Mouse (Mus musculus): ENCODE results near the gene Tnfrsf26. TPM values are rescaled to one million over a fixed set of nuclear protein-coding genes. Genes with fewer than 3 reads are reported as not detected.

Gene Tnfrsf26
- polyA plus RNA-seq, 1 experiment, result 0.22 TPM

GRCm38 (mm10) chr7:143600231-143600740 is 28.2 kb downstream of the Tnfrsf26 start:
- Histone ChIP-seq H3K27me3 (replicated peaks) (peaks cover 7% of the 10 kb centered on the region), H3K4me3 (replicated peaks) (peak overlapping the region; percentile 100), H3K4me1 (peaks cover 63% of the 10 kb centered on the region), H3K36me3 (replicated peaks; ENCODE audit: low read length) (peaks cover 30% of the 10 kb centered on the region), H3K9me3 (no peaks in the 10 kb centered on the region)
- TF ChIP-seq GATA1 (IDR thresholded peaks at IDR 0.05; ENCODE audit: borderline replicate concordance, low read length) (no peak), FLI1 (IDR thresholded peaks at IDR 0.05; ENCODE audit: low read length) (no peak)

- TF ChIP-seq FLI1 (IDR thresholded peaks at IDR 0.05; ENCODE audit: low read length), result peak; percentile 48; the same call in 1 of the 2 replicates
- no peak for TF ChIP-seq GATA1 (IDR thresholded peaks at IDR 0.05; ENCODE audit: borderline replicate concordance, low read length)
- Histone ChIP-seq H3K36me3 (replicated peaks; ENCODE audit: low read length) (peaks cover 37% of the 10 kb centered on the region), H3K4me3 (replicated peaks) (peak within 1 kb of the TSS; percentile 100)
Observed at GRCm38 (mm10) chr7:143599428-143600230, 28.9 kb downstream of the Tnfrsf26 start, which contains the start of gene Cars. Gene Cars (minus strand): TSS chr7:143600090.

GRCm38 (mm10) chr7:143594865-143595264 is 33.7 kb downstream of the Tnfrsf26 start:
- TF ChIP-seq GATA1 (IDR thresholded peaks at IDR 0.05; ENCODE audit: borderline replicate concordance, low read length), result no peak
- TF ChIP-seq FLI1 (IDR thresholded peaks at IDR 0.05; ENCODE audit: low read length), result no peak

More at GRCm38 (mm10) chr7:143599428-143600230, 28.9 kb downstream of the Tnfrsf26 start, which contains the start of gene Cars:
- peaks cover 63% of the 10 kb centered on the region for H3K4me1 ChIP-seq
- H3K27me3 ChIP-seq (replicated peaks), result peaks cover 6% of the 10 kb centered on the region
- no peaks in the 10 kb centered on the region for H3K9me3 ChIP-seq

GRCm38 (mm10) chr7:143592255-143592654 is 36.3 kb downstream of the Tnfrsf26 start:
- H3K9me3 ChIP-seq, result no peaks in the 10 kb centered on the region
- H3K27me3 ChIP-seq (replicated peaks), result no peaks in the 10 kb centered on the region
- H3K4me1 ChIP-seq, result peaks cover 86% of the 10 kb centered on the region
- peaks cover 95% of the 10 kb centered on the region for H3K36me3 ChIP-seq (replicated peaks; ENCODE audit: low read length)
- H3K4me3 ChIP-seq (replicated peaks), result peak overlapping the region; percentile 11
- TF ChIP-seq FLI1 (IDR thresholded peaks at IDR 0.05; ENCODE audit: low read length) (no peak), GATA1 (IDR thresholded peaks at IDR 0.05; ENCODE audit: borderline replicate concordance, low read length) (no peak)

More at GRCm38 (mm10) chr7:143594865-143595264, 33.7 kb downstream of the Tnfrsf26 start:
- Histone ChIP-seq H3K36me3 (replicated peaks; ENCODE audit: low read length) (peaks cover 81% of the 10 kb centered on the region), H3K9me3 (no peaks in the 10 kb centered on the region), H3K4me1 (peaks cover 87% of the 10 kb centered on the region), H3K27me3 (replicated peaks) (no peaks in the 10 kb centered on the region), H3K4me3 (replicated peaks) (no peak overlapping the region)

- Histone ChIP-seq H3K27me3 (replicated peaks) (no peaks in the 10 kb centered on the region), H3K9me3 (no peaks in the 10 kb centered on the region), H3K4me1 (peaks cover 58% of the 10 kb centered on the region), H3K4me3 (replicated peaks) (no peak overlapping the region), H3K36me3 (replicated peaks; ENCODE audit: low read length) (peaks cover 98% of the 10 kb centered on the region)
- TF ChIP-seq GATA1 (IDR thresholded peaks at IDR 0.05; ENCODE audit: borderline replicate concordance, low read length), result no peak
- no peak for TF ChIP-seq FLI1 (IDR thresholded peaks at IDR 0.05; ENCODE audit: low read length)
Observed at GRCm38 (mm10) chr7:143588006-143588405, 40.5 kb downstream of the Tnfrsf26 start.

- Histone ChIP-seq H3K36me3 (replicated peaks; ENCODE audit: low read length) (peaks cover 98% of the 10 kb centered on the region), H3K9me3 (no peaks in the 10 kb centered on the region), H3K4me3 (replicated peaks) (no peak overlapping the region), H3K27me3 (replicated peaks) (no peaks in the 10 kb centered on the region), H3K4me1 (peaks cover 56% of the 10 kb centered on the region)
- TF ChIP-seq FLI1 (IDR thresholded peaks at IDR 0.05; ENCODE audit: low read length) (no peak), GATA1 (IDR thresholded peaks at IDR 0.05; ENCODE audit: borderline replicate concordance, low read length) (no peak)
Observed at GRCm38 (mm10) chr7:143587586-143587985, 40.9 kb downstream of the Tnfrsf26 start.

- Histone ChIP-seq H3K4me3 (replicated peaks) (no peak overlapping the region), H3K36me3 (replicated peaks; ENCODE audit: low read length) (peaks cover 95% of the 10 kb centered on the region), H3K9me3 (no peaks in the 10 kb centered on the region), H3K4me1 (peaks cover 45% of the 10 kb centered on the region), H3K27me3 (replicated peaks) (no peaks in the 10 kb centered on the region)
- no peak for TF ChIP-seq GATA1 (IDR thresholded peaks at IDR 0.05; ENCODE audit: borderline replicate concordance, low read length)
- no peak for TF ChIP-seq FLI1 (IDR thresholded peaks at IDR 0.05; ENCODE audit: low read length)
Observed at GRCm38 (mm10) chr7:143583956-143584355, 44.6 kb downstream of the Tnfrsf26 start.

GRCm38 (mm10) chr7:143583025-143583424 is 45.5 kb downstream of the Tnfrsf26 start:
- TF ChIP-seq FLI1 (IDR thresholded peaks at IDR 0.05; ENCODE audit: low read length), result no peak
- TF ChIP-seq GATA1 (IDR thresholded peaks at IDR 0.05; ENCODE audit: borderline replicate concordance, low read length), result no peak
- Histone ChIP-seq H3K27me3 (replicated peaks) (no peaks in the 10 kb centered on the region), H3K36me3 (replicated peaks; ENCODE audit: low read length) (peaks cover 95% of the 10 kb centered on the region), H3K4me3 (replicated peaks) (no peak overlapping the region), H3K9me3 (no peaks in the 10 kb centered on the region), H3K4me1 (peaks cover 39% of the 10 kb centered on the region)

GRCm38 (mm10) chr7:143575751-143576150 is 52.8 kb downstream of the Tnfrsf26 start:
- no peak overlapping the region for H3K4me3 ChIP-seq (replicated peaks)
- H3K27me3 ChIP-seq (replicated peaks), result no peaks in the 10 kb centered on the region
- TF ChIP-seq FLI1 (IDR thresholded peaks at IDR 0.05; ENCODE audit: low read length), result no peak
- no peak for TF ChIP-seq GATA1 (IDR thresholded peaks at IDR 0.05; ENCODE audit: borderline replicate concordance, low read length)
- H3K9me3 ChIP-seq, result no peaks in the 10 kb centered on the region
- H3K4me1 ChIP-seq, result peaks cover 41% of the 10 kb centered on the region
- H3K36me3 ChIP-seq (replicated peaks; ENCODE audit: low read length), result peaks cover 98% of the 10 kb centered on the region

GRCm38 (mm10) chr7:143565648-143566039 is 62.9 kb downstream of the Tnfrsf26 start:
- TF ChIP-seq FLI1 (IDR thresholded peaks at IDR 0.05; ENCODE audit: low read length), result 0 out of 2 replicates have a peak, but pooled peaks have one; percentile 29
- TF ChIP-seq GATA1 (IDR thresholded peaks at IDR 0.05; ENCODE audit: borderline replicate concordance, low read length), result peak; percentile 75; the same call in 1 of the 3 replicates
- H3K4me1 ChIP-seq, result peaks cover 77% of the 10 kb centered on the region
- H3K27me3 ChIP-seq (replicated peaks), result no peaks in the 10 kb centered on the region
- H3K36me3 ChIP-seq (replicated peaks; ENCODE audit: low read length), result peaks cover 96% of the 10 kb centered on the region
- no peaks in the 10 kb centered on the region for H3K9me3 ChIP-seq
- H3K4me3 ChIP-seq (replicated peaks), result peak overlapping the region; percentile 20
